Mouse (Mus musculus): ENCODE results near the gene Crybb2.

The Crybb2 gene

GRCm38 (mm10) chr5:113030082-113030481 lies 39.8 kb downstream of the Crybb2 start:
- peak in 1 of 2 experiments; percentile 61 for DNase-seq

- no peak for DNase-seq
Observed at GRCm38 (mm10) chr5:113026706-113027105, 43.2 kb downstream of the Crybb2 start.

GRCm38 (mm10) chr5:113024154-113024764 lies 45.7 kb downstream of the Crybb2 start:
- DNase-seq: peak in 1 of 2 experiments; percentile 67

- no peak for DNase-seq
Observed at GRCm38 (mm10) chr5:113018190-113018589, 51.7 kb downstream of the Crybb2 start.

GRCm38 (mm10) chr5:113017004-113017403 lies 52.9 kb downstream of the Crybb2 start:
- DNase-seq: no peak

- peak; percentile 80 to 85 for DNase-seq
Observed at GRCm38 (mm10) chr5:113015236-113016061, 54.5 kb downstream of the Crybb2 start, which contains the start of gene Grk3. Grk3 (minus strand) TSS chr5:113015791.

- DNase-seq: peak; percentile 75 to 80
Observed at GRCm38 (mm10) chr5:113014808-113015235, 55.1 kb downstream of the Crybb2 start.

- peak; percentile 60 to 67 for DNase-seq
Observed at GRCm38 (mm10) chr5:113014111-113014807, 55.7 kb downstream of the Crybb2 start.

GRCm38 (mm10) chr5:113011926-113012325 lies 58.0 kb downstream of the Crybb2 start:
- no peak for DNase-seq

- DNase-seq: no peak
Observed at GRCm38 (mm10) chr5:113009183-113009820, 60.6 kb downstream of the Crybb2 start.

GRCm38 (mm10) chr5:113008496-113008895 lies 61.4 kb downstream of the Crybb2 start:
- DNase-seq: no peak
